Mouse (Mus musculus) central nervous system, embryonic 18 days (tissue): ENCODE measurements around the gene Ttc39d. TPM values are rescaled to one million over a fixed set of nuclear protein-coding genes. Genes with fewer than 3 reads are reported as not detected.

Experiments used
- polyA plus RNA-seq: library from polyadenylated mRNA; depleted of rRNA; stranded (reverse); fragments of >200 nt; gene quantifications from 2 replicates; pipeline ENCODE4 v1.2.3, GENCODE M21; 2012; rRNA removed

Gene Ttc39d
- 0.08 and 0.12 TPM in 2 replicates for polyA plus RNA-seq

GRCm38 (mm10) chr17:80206671-80207581, at the start of gene Ttc39d, which contains the start of gene Srsf7:
TSS of gene Ttc39d (plus strand) at chr17:80207460.
TSS of gene Srsf7 (minus strand) at chr17:80207307.

GRCm38 (mm10) chr17:80224326-80225116, 17.3 kb downstream of the Ttc39d start, which contains the start of gene Gemin6:
TSS of gene Gemin6 (plus strand) at chr17:80224441.

Other genes starting within 250 kb of the Ttc39d start
- 85.4 and 87.6 TPM in 2 replicates for gene Hnrnpll, start 145.1 kb upstream of the Ttc39d start, polyA plus RNA-seq
- gene Galm, start 80.0 kb upstream of the Ttc39d start, polyA plus RNA-seq, result 1.5 and 2.5 TPM in 2 replicates
- 347 and 350 TPM in 2 replicates for gene Srsf7, start 153 bp upstream of the Ttc39d start, polyA plus RNA-seq
- gene Gemin6, start 17.0 kb downstream of the Ttc39d start, polyA plus RNA-seq, result 12.7 and 13.9 TPM in 2 replicates
- gene Morn2, start 82.7 kb downstream of the Ttc39d start, polyA plus RNA-seq, result 24.5 and 31.9 TPM in 2 replicates
- 86.2 and 87.3 TPM in 2 replicates for gene Dhx57, start 83.0 kb downstream of the Ttc39d start, polyA plus RNA-seq
- gene Arhgef33, start 99.9 kb downstream of the Ttc39d start, polyA plus RNA-seq, result 1.8 and 7.4 TPM in 2 replicates
- gene Gm10190, start 166.1 kb downstream of the Ttc39d start, polyA plus RNA-seq, result 0.51 and 0.79 TPM in 2 replicates